Mouse (Mus musculus) liver, embryonic 13.5 days (tissue): ENCODE measurements around the gene Cwf19l1. TPM values are rescaled to one million over a fixed set of nuclear protein-coding genes. Genes with fewer than 3 reads are reported as not detected.
"Not testable (repeated sequence)": the region's sequence is repeated elsewhere in the genome, so short reads cannot be mapped to it uniquely, and the experiment has no call there.

Experiments used
- ATAC-seq: fragments of 200-750 bp; cut with Nextera tagmentation; 2 replicates; pipeline ENCODE4 v1.8.0; 2017; ENCODE audit warnings: low read depth, mild to moderate bottlenecking, moderate number of reproducible peaks, moderate library complexity
- DNase-seq: peaks from one replicate; pipeline ENCODE4 v3.0.0; 2022
- H3K27ac ChIP-seq: fragments of 300-500 bp; sonication (generic); 2 replicates; pipeline ENCODE4 v1.5.1; 2015; ENCODE audit warnings: moderate library complexity, mild to moderate bottlenecking, inconsistent platforms
- H3K27me3 ChIP-seq: fragments of 300-500 bp; sonication (generic); 2 replicates; pipeline ENCODE4 v1.6.1; 2015; ENCODE audit warnings: mild to moderate bottlenecking, inconsistent platforms
- H3K36me3 ChIP-seq: fragments of 300-500 bp; sonication (generic); 2 replicates; pipeline ENCODE4 v1.6.1; 2015; ENCODE audit warnings: mild to moderate bottlenecking, inconsistent platforms
- H3K4me1 ChIP-seq: fragments of 300-500 bp; sonication (generic); replicated peaks from 2 replicates; pipeline ENCODE4 v1.6.1; 2015; ENCODE audit warnings: inconsistent platforms
- H3K4me2 ChIP-seq: fragments of 300-500 bp; sonication (generic); 2 replicates; pipeline ENCODE4 v1.6.1; 2015; ENCODE audit warnings: inconsistent platforms, mild to moderate bottlenecking, moderate library complexity
- H3K4me3 ChIP-seq: fragments of 300-500 bp; sonication (generic); replicated peaks from 2 replicates; pipeline ENCODE4 v1.5.1; 2015; ENCODE audit warnings: mild to moderate bottlenecking, inconsistent platforms
- H3K9ac ChIP-seq: fragments of 300-500 bp; sonication (generic); 2 replicates; pipeline ENCODE4 v1.6.1; 2015; ENCODE audit warnings: mild to moderate bottlenecking, inconsistent platforms
- H3K9me3 ChIP-seq: fragments of 300-500 bp; sonication (generic); replicated peaks from 2 replicates; pipeline ENCODE4 v1.6.1; 2016; ENCODE audit warnings: inconsistent platforms
- WGBS: fragments of 180-500 bp; shearing (Covaris S2); methylation state at CpG from one replicate; pipeline ENCODE4 v1.1.7; 2015; ENCODE audit not compliant: insufficient replicate concordance; 5-methylcytosine and 5-hydroxymethylcytosine counted together
- polyA plus RNA-seq: library from polyadenylated mRNA; unstranded; fragments of >200 nt; fragmentation: Nextera tagmentation; extraction: Ambion mirVana; gene quantifications from 2 replicates; pipeline ENCODE4 v1.2.1, GENCODE M21; 2015

Cwf19l1 gene
- polyA plus RNA-seq, 1 experiment from 2014 or later = 20.3 TPM

- Histone ChIP-seq H3K27me3 (0 out of 2 replicates have a peak, but pooled peaks cover 12% of the 10 kb centered on the region), H3K36me3 (peaks cover 29% of the 10 kb centered on the region), H3K4me1 (peaks cover 24% of the 10 kb centered on the region), H3K9me3 (no peaks in the 10 kb centered on the region), H3K9ac (peak overlapping the region; percentile 78; the same call in 1 of the 2 replicates), H3K27ac (no peak overlapping the region), H3K4me3 (peak overlapping the region; percentile 79), H3K4me2 (peak overlapping the region; percentile 90)
- ATAC-seq = no peak
- DNase-seq = no peak
- 57% methylated on average over 9 of the region's 9 CpGs for WGBS
Observed at GRCm38 (mm10) chr19:44146568-44146879, 10.8 kb upstream of the Cwf19l1 start.

- H3K4me3 ChIP-seq = peak within 1 kb of the TSS; percentile 79
- H3K4me2 ChIP-seq = peak within 1 kb of the TSS; percentile 90
- H3K9me3 ChIP-seq = no peaks in the 10 kb centered on the region
- H3K36me3 ChIP-seq = peaks cover 34% of the 10 kb centered on the region
- H3K4me1 ChIP-seq = peaks cover 24% of the 10 kb centered on the region
- H3K27ac ChIP-seq = no peak within 1 kb of the TSS
- DNase-seq (peak; percentile 85), ATAC-seq (peak; percentile 90)
- peak within 1 kb of the TSS; percentile 78 for H3K9ac ChIP-seq
- 3% methylated on average over 45 of the region's 46 CpGs for WGBS
- H3K27me3 ChIP-seq = 0 out of 2 replicates have a peak, but pooled peaks cover 12% of the 10 kb centered on the region
Observed at GRCm38 (mm10) chr19:44145702-44146567, 10.3 kb upstream of the Cwf19l1 start, which contains the start of gene Bloc1s2. Bloc1s2 (minus strand) TSS chr19:44146446.

- H3K27me3 ChIP-seq = 0 out of 2 replicates have a peak, but pooled peaks cover 5% of the 10 kb centered on the region
- ATAC-seq = no peak
- no peak overlapping the region for H3K27ac ChIP-seq
- no peak overlapping the region for H3K9ac ChIP-seq
- peaks cover 24% of the 10 kb centered on the region for H3K4me1 ChIP-seq
- H3K36me3 ChIP-seq = peaks cover 44% of the 10 kb centered on the region
- 0 out of 2 replicates have a peak overlapping the region, but pooled peaks have one; percentile 90 for H3K4me2 ChIP-seq
- WGBS = 42% methylated on average over 9 of the region's 9 CpGs
- peak; percentile 6 for DNase-seq
- H3K9me3 ChIP-seq = no peaks in the 10 kb centered on the region
- no peak overlapping the region for H3K4me3 ChIP-seq
Observed at GRCm38 (mm10) chr19:44144366-44144765, 8.7 kb upstream of the Cwf19l1 start.

GRCm38 (mm10) chr19:44135960-44136485 is 347 bp upstream of the Cwf19l1 start:
- H3K9ac ChIP-seq = peak overlapping the region; percentile 61
- H3K4me3 ChIP-seq = peak overlapping the region; percentile 74
- WGBS = 25% methylated on average over 7 of the region's 7 CpGs
- H3K36me3 ChIP-seq = peaks cover 42% of the 10 kb centered on the region
- H3K4me1 ChIP-seq = peaks cover 22% of the 10 kb centered on the region
- 0 out of 2 replicates have a peak overlapping the region, but pooled peaks have one; percentile 14 for H3K27ac ChIP-seq
- peak overlapping the region; percentile 73 for H3K4me2 ChIP-seq
- ATAC-seq = no peak
- DNase-seq = no peak
- no peaks in the 10 kb centered on the region for H3K9me3 ChIP-seq
- H3K27me3 ChIP-seq = no peaks in the 10 kb centered on the region

- no peak overlapping the region for H3K9ac ChIP-seq
- DNase-seq (no peak), ATAC-seq (no peak)
- no peak overlapping the region for H3K27ac ChIP-seq
- H3K27me3 ChIP-seq = no peaks in the 10 kb centered on the region
- H3K36me3 ChIP-seq = peaks cover 50% of the 10 kb centered on the region
- no peaks in the 10 kb centered on the region for H3K9me3 ChIP-seq
- peaks cover 22% of the 10 kb centered on the region for H3K4me1 ChIP-seq
- 68% methylated on average over 5 of the region's 5 CpGs for WGBS
- H3K4me2 ChIP-seq = no peak overlapping the region
- no peak overlapping the region for H3K4me3 ChIP-seq
Observed at GRCm38 (mm10) chr19:44132917-44133316, 2.8 kb downstream of the Cwf19l1 start.

- H3K9me3 ChIP-seq = no peaks in the 10 kb centered on the region
- WGBS = 81% methylated on average over 2 of the region's 2 CpGs
- no peak overlapping the region for H3K4me3 ChIP-seq
- H3K27ac ChIP-seq = no peak overlapping the region
- peaks cover 89% of the 10 kb centered on the region for H3K36me3 ChIP-seq
- no peak overlapping the region for H3K4me2 ChIP-seq
- H3K27me3 ChIP-seq = no peaks in the 10 kb centered on the region
- H3K4me1 ChIP-seq = peaks cover 4% of the 10 kb centered on the region; the same call in 1 of the 2 replicates
- no peak for ATAC-seq
- no peak for DNase-seq
- H3K9ac ChIP-seq = no peak overlapping the region
Observed at GRCm38 (mm10) chr19:44128560-44128959, 7.1 kb downstream of the Cwf19l1 start.

GRCm38 (mm10) chr19:44127729-44128497 is 7.8 kb downstream of the Cwf19l1 start:
- Histone ChIP-seq H3K4me1 (no peaks in the 10 kb centered on the region), H3K27ac (no peak overlapping the region)

GRCm38 (mm10) chr19:44121137-44121536 is 14.5 kb downstream of the Cwf19l1 start:
- H3K36me3 ChIP-seq = peaks cover 92% of the 10 kb centered on the region
- no peak for ATAC-seq
- 87% methylated on average over 7 of the region's 7 CpGs for WGBS

More at GRCm38 (mm10) chr19:44127729-44128497, 7.8 kb downstream of the Cwf19l1 start:
- Histone ChIP-seq H3K4me2 (no peak overlapping the region), H3K9ac (no peak overlapping the region), H3K27me3 (no peaks in the 10 kb centered on the region), H3K9me3 (no peaks in the 10 kb centered on the region), H3K4me3 (no peak overlapping the region), H3K36me3 (peaks cover 91% of the 10 kb centered on the region)
- WGBS = 87% methylated on average over 10 of the region's 10 CpGs
- DNase-seq (no peak), ATAC-seq (no peak)

GRCm38 (mm10) chr19:44120686-44121085 is 15.0 kb downstream of the Cwf19l1 start:
- WGBS = 85% methylated on average over 9 of the region's 9 CpGs
- not testable (repeated sequence) for H3K4me1 ChIP-seq, DNase-seq, H3K27me3 ChIP-seq, H3K9me3 ChIP-seq, H3K9ac ChIP-seq, H3K4me2 ChIP-seq, H3K27ac ChIP-seq, ATAC-seq, H3K4me3 ChIP-seq
- peaks cover 94% of the 10 kb centered on the region for H3K36me3 ChIP-seq

More at GRCm38 (mm10) chr19:44121137-44121536, 14.5 kb downstream of the Cwf19l1 start:
- Histone ChIP-seq H3K4me1 (0 out of 2 replicates have a peak, but pooled peaks cover 3% of the 10 kb centered on the region), H3K4me3 (no peak overlapping the region), H3K27me3 (no peaks in the 10 kb centered on the region), H3K9ac (no peak overlapping the region), H3K9me3 (no peaks in the 10 kb centered on the region), H3K4me2 (no peak overlapping the region), H3K27ac (no peak overlapping the region)
- DNase-seq = no peak

- DNase-seq = no peak
- no peaks in the 10 kb centered on the region for H3K27me3 ChIP-seq
- no peak overlapping the region for H3K4me2 ChIP-seq
- H3K36me3 ChIP-seq = peaks cover 92% of the 10 kb centered on the region
- no peak overlapping the region for H3K4me3 ChIP-seq
- H3K9ac ChIP-seq = no peak overlapping the region
- H3K9me3 ChIP-seq = no peaks in the 10 kb centered on the region
- no peak overlapping the region for H3K27ac ChIP-seq
- H3K4me1 ChIP-seq = 0 out of 2 replicates have a peak, but pooled peaks cover 3% of the 10 kb centered on the region
- no peak for ATAC-seq
Observed at GRCm38 (mm10) chr19:44117793-44118192, 17.9 kb downstream of the Cwf19l1 start.

- no peak overlapping the region for H3K4me3 ChIP-seq
- H3K4me2 ChIP-seq = no peak overlapping the region
- H3K4me1 ChIP-seq = peaks cover 11% of the 10 kb centered on the region
- H3K36me3 ChIP-seq = peaks cover 75% of the 10 kb centered on the region
- H3K9ac ChIP-seq = no peak overlapping the region
- no peak overlapping the region for H3K27ac ChIP-seq
- DNase-seq (no peak), ATAC-seq (no peak)
- H3K9me3 ChIP-seq = no peaks in the 10 kb centered on the region
- 56% methylated on average over 7 of the region's 7 CpGs for WGBS
- H3K27me3 ChIP-seq = no peaks in the 10 kb centered on the region
Observed at GRCm38 (mm10) chr19:44111706-44112105, 24.0 kb downstream of the Cwf19l1 start.
